Mouse (Mus musculus) stomach, postnatal 0 days (tissue): ENCODE results near the gene Polr2g.
A peak's percentile ranks its signal among the peaks of the same experiment; 100 is the strongest.

Experiments
- CTCF ChIP-seq: IDR thresholded peaks from 2 replicates; pipeline ENCODE4 v1.5.1; 2016; ENCODE audit warnings: antibody characterized with exemption, low read depth, mild to moderate bottlenecking, moderate library complexity
- EP300 ChIP-seq: optimal IDR thresholded peaks from 2 replicates; pipeline ENCODE3; 2016; ENCODE audit warnings: antibody characterized with exemption

DNA sequence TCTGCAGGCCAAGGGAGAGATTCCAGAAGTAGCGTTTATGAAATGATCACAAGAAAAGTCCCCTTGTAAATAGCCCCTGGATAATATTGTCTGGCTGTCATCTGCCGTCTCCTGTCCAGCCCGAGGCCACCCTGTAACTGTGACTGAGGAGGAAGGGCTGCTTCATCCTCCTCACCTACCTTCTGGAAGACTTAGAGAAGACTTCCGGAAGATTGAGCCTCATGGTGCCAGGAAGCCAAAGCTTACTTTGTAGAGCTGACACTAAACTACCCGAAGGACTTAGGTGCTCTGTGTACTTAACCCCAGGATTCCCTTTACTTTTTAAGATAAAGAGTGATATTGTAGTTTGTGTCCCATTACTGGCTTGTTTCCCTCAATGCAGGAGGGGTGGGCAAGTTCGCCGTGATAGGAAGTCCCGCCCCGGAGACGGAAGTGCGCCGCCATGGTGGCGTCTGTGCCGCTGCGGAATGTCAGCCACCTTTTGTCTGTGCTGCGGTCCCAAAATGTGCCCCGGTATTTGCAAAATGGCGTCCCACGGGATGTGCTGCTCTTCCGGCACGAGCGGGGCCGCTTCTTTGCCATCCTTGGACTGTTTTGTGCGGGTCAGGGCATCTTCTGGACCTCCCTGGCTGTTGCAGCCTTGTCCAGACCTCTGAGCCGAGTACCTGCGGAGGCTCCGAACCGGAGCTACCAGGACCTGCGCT is 27.7 kb downstream of the Polr2g start, which contains the start of gene Tmem223:
- TF ChIP-seq EP300 (no peak), CTCF (peak; percentile 29; the same call in 1 of the 2 replicates)
